Mouse (Mus musculus): ENCODE results near the gene Cx3cr1. TPM values are rescaled to one million over a fixed set of nuclear protein-coding genes. Genes with fewer than 3 reads are reported as not detected.

The Cx3cr1 gene
- total RNA-seq, 2 experiments from 2014 or later: 0.24 to 0.61 TPM

- peak; percentile 91 for DNase-seq
These were observed 132.5 kb downstream of the Cx3cr1 start, which contains the start of the genes Gorasp1 and Ttc21a for GRCm38 (mm10) chr9:119937005-119937773. Gene Gorasp1 (minus strand): TSS chr9:119937565. Gene Ttc21a (plus strand): TSS chr9:119937606.

- no peak for DNase-seq
These were observed 136.0 kb downstream of the Cx3cr1 start for GRCm38 (mm10) chr9:119933675-119934074.

- DNase-seq: no peak
These were observed 137.3 kb downstream of the Cx3cr1 start for GRCm38 (mm10) chr9:119932358-119932757.

DNA sequence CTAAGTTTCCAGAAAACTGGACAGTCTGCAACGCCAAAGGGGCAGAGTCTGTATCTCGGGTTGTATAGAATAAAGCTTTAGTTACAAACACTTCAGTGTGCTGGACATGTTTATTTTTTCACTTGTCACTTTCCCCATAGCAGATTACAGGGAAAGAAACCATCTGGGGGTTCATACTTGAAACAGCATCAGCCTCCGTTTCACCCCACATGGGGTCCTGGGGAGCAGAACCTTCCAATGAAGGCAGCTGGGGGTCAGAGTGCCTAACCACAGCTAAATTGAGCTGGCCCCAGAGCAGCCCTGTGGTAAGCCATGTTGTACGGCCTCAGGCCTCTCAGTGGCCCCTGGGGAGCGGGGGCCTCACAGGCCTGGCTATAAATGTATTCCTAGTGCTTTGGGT lies 143.2 kb downstream of the Cx3cr1 start:
- no peak for DNase-seq

GRCm38 (mm10) chr9:119925729-119926128 lies 143.9 kb downstream of the Cx3cr1 start:
- no peak for DNase-seq

DNA sequence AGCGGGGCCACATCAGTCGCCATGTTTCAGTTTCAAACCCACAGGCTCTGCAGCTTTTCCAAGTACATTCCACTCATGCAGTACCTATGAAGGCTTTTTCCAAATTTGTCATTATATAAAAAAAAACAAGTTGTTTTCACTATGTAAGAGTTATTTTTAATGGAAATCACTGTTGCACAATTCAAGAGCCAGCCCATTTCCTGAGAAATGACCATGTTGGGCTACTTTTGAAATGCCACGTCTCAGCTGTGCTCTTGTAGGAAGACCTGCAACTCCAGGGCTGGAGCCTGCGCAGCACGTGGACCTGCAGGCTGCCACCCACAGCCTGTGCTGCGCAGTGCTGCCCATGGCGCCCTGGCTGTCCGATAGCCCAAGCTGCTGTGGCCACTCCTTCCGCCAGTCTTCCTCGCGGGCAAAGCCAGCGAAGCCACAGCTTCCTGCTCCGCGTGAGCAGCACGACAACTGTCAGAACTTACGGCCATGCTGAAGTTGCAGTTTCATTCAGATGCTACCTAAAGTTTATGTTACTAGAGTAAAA lies 144.5 kb downstream of the Cx3cr1 start:
- no peak for DNase-seq

GRCm38 (mm10) chr9:119923462-119923861 lies 146.2 kb downstream of the Cx3cr1 start:
- no peak for DNase-seq

GRCm38 (mm10) chr9:119919858-119920257 lies 149.8 kb downstream of the Cx3cr1 start:
- DNase-seq: no peak

GRCm38 (mm10) chr9:119913087-119913838 lies 156.4 kb downstream of the Cx3cr1 start:
- no peak for DNase-seq

- no peak for DNase-seq
These were observed 159.7 kb downstream of the Cx3cr1 start for GRCm38 (mm10) chr9:119909931-119910330.

DNA sequence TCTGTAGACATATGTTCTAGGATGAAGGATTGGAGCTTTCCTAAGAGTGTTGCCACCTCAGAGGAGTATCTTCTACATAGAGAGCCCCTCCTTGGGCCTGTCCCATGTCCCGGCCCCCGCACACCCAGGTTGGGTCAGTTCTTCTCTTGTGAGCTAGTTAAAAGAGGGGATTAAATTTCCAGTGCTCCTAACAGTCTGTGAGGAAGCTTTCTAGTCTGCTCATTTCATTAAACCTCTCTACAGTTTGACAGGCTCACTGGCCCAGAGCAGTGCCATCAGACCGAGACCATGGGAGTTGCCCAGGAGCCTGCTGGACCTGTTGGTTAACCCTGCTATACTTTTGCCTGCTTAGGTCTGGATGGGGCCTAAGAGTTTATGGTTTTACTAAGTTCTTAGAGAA lies 161.0 kb downstream of the Cx3cr1 start:
- no peak for DNase-seq

DNA sequence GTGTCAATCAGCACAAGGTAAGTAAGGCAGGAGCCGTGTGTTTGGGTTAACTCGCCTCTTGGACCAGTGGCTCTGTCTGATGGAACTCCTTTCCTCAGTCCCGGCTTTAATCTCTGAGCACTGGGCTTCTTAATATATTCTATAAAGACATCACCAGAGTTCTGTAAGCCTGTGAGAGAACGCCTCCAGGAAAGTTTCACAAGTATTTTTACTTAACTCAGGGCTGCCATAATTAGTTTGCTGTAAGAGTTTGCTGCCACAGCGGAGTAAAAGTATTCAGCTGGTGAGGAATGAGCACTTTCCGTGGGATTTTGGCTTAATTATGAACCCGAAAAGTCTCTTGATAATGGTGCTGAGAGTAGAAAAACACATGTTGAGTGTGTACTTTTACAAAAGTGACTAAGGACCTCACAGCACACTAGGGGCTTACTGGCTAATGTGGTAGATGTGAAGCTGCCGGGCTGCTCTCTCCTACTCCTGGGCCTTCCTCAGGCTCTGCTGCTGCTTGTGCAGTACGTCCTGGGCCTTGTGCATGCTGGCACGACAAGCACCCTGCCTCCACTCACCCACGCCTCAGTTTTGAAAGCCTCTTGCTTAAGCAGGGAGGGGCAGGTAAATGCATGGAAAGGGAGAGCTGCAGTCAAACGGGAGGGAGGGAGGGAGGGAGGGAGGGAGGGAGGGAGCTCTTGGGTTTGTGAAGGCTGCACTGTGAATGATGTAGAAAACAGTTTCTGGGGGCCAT lies 167.1 kb downstream of the Cx3cr1 start:
- DNase-seq: no peak

- no peak for DNase-seq
These were observed 170.2 kb downstream of the Cx3cr1 start for GRCm38 (mm10) chr9:119899446-119899845.

DNA sequence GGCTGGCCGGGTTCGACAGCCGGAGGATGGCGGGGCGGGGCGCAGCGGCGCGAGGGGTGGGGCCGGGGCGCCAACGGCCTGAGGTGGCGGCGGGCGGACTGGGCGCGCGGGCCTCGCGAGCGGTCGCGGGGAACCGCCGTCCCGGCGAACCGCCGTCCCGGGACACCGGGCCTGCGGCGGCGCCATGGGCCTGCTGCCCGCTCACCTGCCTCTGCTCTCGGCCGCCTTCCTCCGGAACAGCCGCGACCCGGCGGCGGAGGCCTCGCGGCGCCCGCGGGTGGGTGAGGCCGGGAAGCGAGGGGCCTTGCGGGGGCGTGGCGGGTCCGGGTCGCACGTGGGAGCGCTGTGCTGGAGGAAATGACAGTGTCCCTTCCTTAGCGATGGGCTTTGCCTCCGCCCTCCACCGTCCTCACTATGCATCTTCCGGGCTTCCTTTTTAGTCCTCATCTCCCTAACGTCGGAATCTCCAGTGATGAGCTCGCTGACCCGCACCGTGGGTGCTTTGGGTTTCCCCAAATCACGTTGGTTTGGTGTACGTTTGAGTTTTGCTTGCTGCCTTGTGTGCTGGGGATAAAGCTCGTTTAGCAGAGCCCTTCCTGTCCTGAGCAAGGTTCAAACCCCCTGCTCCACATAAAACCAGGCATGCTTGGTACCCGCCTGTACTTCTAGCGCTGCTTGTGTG lies 174.5 kb downstream of the Cx3cr1 start:
- DNase-seq: peak; percentile 48

DNA sequence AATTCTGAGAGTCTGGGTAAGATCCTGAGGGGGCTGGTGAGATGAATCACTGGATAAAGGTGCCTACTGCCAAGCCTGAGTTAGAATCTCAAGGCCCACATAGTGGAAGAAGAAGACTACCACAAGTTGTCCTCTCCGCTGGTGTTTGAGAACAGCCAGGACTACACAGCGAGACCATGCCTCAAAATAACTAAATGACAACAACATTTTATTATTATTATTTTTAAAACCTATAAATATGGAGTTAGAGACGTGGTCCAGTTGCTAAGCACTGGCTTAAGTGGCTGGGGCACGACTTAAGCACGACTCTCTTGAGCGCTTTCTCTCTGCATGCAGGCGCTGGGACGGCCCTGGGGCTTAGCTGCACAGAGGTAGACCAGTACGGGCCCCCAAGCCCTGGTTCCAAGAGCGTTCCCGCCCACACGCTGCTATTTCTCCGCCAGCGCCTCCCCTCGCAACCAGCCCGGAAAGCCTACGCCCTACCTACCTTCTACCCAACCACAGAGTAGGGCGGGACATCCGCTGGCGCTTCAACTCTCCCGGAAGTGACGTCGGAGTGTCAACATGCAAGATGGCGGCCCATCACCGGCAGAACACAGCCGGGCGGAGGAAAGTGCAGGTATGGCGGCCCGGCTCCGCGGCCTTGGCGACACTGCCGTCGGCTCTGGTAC lies 175.2 kb downstream of the Cx3cr1 start, which contains the start of gene Wdr48:
Wdr48 (plus strand) TSS at position 540 of the 671 bp plus-strand sequence.
- peak; percentile 94 for DNase-seq

DNA sequence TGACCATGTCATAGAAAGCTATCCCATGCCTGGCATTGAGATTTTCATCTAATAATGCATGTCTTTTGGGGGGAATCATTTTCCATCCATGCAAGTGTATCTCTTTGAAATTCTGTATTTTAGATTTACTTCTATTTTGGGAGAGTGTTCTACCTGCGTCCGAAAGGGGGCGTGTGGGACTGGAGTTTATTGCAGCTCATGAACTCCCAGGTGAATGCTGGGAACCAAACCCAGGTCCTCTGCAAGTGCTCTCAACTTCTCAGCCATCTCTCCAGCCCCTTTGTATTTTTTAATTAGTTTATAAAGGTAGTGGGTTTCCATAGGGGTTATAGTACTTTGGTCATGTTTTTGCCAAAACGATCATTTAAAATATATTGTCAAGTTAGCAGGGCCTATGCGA lies 175.8 kb downstream of the Cx3cr1 start:
- DNase-seq: no peak

DNA sequence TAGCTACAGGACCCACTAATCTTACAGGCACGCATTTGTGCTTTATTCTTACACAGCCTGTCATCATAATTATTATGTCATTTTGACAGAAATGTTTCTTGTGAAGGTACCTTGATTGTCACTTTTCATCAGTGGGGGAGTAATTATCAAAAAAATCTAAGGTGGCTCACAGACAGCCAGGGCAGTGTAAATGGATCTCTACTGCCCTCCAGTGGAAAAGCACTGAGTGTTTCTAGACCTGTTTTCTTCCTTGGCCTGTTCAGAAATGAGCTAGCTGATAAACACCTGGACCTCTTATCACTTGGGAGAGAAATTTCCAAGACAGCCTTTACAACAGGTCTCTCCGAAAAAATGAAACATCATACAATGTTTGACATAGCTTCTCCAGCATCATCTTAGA lies 179.0 kb downstream of the Cx3cr1 start:
- no peak for DNase-seq

- DNase-seq: no peak
These were observed 180.2 kb downstream of the Cx3cr1 start for GRCm38 (mm10) chr9:119889446-119889845.

- DNase-seq: no peak
These were observed 180.8 kb downstream of the Cx3cr1 start for GRCm38 (mm10) chr9:119888843-119889246.

DNA sequence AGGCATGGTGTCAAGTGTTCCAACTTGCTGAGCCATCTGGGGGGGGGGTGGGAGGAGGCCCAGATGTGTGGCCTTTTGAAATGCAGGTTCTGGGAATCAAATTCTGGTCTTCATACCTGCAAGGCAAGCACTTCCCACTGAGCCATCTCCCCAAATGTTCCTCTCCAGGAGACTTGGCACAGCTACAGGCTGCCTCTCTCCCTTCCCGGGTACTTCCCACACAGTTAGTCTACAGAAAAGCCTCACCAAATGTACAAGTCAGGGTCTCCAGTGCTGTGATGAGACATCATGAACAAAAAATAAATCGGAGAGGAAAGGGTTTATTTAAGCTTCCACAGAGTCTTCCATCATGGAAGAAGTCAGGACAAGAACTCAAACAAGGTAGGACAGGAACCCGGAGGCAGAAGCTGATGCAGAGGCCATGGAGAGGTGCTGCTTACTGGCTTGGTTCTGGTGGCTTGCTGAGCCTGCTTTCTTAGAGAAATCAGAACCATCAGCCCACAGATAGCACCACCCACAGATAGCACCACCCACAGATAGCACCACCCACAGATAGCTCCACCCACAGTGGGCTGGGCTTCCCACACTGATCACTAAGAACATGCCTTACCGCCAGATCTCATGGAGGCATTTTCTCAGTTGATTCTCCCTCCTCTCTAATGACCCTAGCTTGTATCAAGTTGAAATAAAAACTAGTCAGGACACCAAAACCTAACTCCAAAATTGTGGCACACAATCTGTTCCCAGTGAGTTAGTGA lies 182.4 kb downstream of the Cx3cr1 start:
- no peak for DNase-seq

Data from gastrocnemius, postnatal 25 days (tissue).